Mouse (Mus musculus) fat pad, adult 2 months (tissue): ENCODE results near the gene Phf20.

Experiments used
- DNase-seq: peaks from one replicate; pipeline ENCODE4 v3.0.0-alpha.2; 2011; ENCODE audit warnings: low read depth, low spot score; ENCODE audit errors: extremely low read depth

Phf20 gene

DNA sequence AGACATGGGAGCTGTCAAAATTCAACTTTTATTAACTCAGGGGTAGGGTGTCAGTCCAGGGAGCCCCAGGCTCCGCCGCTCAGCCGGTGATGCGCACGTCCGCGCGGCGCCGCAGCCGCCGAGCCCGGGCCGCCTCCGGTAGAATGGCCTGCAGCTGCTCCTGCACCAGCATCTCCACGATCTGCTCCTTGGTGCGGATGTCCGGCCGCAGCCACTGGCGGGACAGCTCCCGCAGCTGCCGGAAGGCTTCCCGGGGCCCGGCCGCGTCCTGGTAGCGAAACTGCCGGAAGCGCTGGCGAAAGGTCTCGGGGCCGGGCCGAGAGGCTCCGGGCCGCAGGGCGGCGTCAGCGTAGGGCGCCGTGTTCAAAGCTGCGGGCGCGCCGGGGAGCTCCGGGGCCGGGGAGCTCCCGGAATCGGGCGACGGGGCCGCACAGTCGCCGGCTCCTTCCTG is 115.6 kb downstream of the Phf20 start:
- no peak for DNase-seq

DNA sequence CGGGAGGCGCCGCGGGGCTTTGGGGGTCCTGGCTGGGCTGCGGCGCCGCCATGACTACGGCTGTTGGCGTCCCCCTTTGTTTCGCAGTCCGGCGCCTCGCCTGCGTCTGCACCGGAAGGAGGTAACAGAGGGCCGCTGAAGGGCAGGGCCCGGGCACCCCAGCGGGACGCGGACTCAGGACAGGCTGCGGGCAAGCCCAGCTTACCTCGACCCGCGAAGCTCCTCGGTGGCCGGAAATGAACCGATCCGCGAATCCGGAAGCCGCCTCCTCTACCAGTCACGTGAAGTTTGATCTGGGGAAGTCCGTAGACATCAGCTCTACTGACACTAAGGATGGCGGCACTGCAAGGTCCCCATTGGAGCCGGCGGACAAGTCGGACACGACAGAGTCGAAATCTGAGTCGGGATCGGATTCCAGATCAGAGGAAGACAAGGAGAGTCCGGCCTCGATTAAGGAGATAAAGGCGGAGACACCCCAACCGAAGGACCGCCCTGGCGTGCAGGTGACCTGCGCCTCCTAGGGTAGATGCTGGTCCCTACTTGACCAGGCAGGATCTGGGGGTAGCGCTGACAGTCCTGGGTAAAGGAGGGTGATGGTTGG is 116.1 kb downstream of the Phf20 start, which contains the start of the genes Cnbd2 and Scand1:
Gene Cnbd2, plus strand, starts transcription at position 3 of the 601 bp plus-strand sequence.
Gene Scand1, minus strand, starts transcription at position 408 of the 601 bp plus-strand sequence.
- DNase-seq: no peak

DNA sequence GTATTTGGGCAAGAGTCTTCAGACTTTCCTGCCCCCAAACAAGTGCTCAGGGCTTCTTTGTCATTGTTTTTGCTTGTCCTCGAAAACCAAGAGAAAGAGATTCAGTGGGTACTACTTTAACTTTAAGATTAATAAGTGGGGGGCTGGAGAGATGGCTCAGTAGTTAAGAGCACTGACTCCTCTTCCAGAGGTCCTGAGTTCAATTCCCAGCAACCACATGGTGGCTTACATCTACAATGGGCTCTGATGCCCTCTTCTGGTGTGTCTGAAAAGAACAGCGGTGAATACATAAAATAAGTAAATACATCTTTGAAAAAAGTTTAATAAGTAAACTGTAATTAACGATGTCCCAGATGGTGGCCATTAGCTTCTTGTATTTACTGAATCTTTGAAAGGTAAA is 116.9 kb downstream of the Phf20 start:
- no peak for DNase-seq

DNA sequence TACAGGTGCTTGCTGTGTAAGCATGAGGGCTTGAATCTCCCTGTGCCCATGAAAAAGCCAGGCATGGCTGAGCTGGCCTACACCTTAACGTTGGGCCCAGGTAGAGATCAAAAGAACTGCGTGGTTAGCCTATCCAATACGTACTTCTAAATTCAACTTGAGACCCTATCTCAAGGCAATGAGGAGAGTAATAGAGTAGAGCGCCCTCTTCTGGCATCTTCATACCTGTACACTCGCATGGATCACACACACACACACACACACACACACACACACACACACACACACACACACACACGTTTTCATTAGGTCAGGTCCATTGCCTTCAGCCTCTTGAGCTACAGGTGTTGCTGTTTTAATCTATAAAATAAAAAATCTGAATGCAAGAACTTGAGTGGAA is 118.5 kb downstream of the Phf20 start:
- DNase-seq: no peak

DNA sequence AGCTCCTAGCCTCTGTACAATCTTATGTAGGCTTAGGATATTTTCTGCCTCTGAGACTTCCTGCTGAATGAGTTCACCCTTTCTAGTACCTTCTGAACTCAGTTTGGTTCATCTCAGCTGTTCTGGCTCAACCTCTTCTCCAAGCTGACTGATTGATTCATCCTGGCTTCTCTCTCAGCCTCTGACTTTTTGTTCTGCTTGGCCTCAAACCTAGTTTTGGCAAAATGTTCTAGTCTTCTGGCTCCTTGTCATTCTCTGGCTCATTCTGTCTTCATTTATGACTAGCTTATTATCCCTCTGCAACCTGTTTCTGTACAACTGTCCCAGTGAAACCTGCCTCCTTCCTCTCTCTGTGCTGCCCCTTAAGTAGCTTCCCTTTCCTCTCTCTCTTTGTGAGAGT is 122.2 kb downstream of the Phf20 start:
- DNase-seq: no peak

DNA sequence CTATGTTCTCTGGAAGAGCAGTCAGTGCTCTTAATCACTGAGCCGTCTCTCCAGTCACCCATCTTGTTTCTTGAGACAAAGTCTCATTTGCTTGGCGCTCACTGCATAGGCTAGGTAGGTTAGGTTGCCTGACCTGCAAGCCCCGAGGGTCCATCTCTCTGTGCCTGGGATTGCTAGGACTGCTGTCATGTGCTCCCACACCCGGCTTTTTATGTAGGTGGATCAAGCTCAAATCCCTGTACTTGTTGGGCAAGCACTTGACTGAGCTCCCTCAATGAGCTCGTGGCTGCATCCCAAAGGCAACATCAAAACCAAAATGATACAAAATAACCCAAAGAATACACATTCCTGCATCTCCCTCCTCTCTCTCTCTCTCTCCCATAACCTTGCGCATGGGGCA is 125.3 kb downstream of the Phf20 start:
- peak; percentile 84 for DNase-seq

DNA sequence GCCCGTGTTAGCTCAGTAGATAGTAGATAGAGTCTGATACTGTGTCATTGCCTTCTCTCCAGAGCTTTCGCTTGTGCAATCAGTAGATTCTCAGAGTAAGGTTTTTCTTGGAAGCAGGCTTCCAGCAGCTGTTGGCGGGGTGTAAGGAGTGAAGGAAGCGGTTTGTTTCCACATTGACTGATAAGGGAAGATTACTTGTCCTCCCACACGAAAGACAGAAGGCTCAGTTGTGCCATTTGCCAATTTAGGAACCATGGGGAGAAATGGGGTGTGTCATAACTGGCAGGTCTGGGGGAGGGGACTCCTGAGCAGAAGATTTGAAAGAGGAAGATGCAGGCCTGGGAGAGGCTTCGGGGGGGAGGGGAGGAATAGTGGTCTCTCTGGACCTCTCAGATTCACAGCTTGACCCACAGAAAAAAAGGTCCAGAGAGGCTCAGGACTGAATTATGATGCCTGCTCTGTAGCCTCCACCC is 127.9 kb downstream of the Phf20 start:
- peak; percentile 55 for DNase-seq

DNA sequence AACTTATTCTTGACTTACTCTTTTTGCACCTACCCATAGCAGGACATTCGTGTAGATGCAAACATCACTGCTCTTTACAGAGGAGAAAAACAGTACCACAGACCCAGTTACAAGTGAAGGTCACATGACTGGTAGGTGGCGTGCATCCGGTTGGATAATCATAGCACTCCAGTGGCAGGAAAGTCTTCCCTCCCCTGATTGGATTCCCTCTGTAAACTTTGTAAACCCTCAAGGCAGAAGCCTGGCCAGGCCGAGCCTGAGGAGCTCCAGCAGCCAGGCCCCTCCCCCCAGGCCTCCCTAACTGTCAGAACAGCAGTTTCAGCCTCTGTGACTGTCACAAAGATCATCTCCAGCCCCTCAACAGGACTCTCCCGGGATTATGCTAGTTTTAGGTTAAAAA is 128.4 kb downstream of the Phf20 start:
- no peak for DNase-seq

DNA sequence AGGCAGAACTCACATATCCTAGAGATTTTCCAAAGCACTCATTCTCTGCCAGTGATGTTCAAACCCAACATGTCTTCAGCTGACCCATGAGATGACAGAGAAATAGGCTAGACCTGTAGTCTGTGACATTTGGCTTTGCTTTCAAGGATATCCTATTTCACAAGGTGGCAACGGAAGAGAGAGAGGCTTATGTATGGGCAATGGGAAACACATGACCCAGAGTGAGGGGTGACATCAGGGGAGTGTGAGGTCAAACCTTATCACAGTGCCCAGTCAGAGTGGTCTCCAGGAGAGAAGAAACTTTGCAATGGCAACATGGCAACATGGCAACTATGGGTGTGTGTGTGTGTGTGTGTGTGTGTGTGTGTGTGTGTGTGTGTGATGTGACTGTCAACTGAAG is 134.4 kb downstream of the Phf20 start:
- DNase-seq: no peak

DNA sequence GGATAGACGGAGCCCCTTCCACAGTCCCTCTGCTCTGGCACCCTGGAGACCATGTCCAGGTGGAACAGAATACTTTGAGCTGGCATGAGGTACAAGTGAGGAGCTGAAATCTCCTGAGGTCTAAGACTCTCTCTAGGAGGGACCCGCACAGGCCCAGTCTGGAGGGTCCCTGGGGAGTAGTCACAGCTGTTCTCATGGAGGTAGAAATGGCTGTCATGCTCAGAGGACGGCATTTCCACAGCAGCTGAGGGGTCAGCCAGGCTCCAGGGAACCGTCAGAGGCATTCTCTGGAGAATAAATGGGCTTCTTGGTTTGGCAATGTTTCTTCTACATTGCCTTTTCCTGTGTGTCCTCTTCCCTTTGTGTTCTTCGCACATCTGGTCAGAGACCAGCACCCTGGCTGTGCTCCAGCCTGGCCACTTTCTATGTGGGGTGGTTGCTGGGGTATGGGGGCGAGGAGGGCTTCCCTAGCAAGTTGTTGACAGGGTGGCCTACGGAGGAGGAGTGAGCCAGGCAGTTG is 135.2 kb downstream of the Phf20 start:
- no peak for DNase-seq

DNA sequence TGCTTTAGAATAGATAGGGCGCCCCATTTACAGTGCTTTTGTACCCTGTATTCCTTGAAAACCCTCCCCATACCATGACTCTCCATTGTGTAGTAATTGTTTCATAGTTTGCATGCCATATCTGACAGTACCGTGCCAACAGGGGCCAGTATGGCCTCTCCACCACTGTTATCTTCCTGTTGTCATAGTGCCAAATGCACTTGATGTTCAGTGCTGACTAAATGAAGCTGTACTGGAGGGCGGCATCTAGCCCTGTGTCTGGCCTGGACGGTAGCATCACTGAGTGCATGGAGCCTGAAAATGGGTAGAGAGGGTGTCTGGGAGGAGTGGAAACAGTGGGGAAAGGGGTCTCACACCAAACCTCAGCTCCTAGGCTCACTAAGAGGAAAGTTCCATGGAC is 143.8 kb downstream of the Phf20 start:
- no peak for DNase-seq

DNA sequence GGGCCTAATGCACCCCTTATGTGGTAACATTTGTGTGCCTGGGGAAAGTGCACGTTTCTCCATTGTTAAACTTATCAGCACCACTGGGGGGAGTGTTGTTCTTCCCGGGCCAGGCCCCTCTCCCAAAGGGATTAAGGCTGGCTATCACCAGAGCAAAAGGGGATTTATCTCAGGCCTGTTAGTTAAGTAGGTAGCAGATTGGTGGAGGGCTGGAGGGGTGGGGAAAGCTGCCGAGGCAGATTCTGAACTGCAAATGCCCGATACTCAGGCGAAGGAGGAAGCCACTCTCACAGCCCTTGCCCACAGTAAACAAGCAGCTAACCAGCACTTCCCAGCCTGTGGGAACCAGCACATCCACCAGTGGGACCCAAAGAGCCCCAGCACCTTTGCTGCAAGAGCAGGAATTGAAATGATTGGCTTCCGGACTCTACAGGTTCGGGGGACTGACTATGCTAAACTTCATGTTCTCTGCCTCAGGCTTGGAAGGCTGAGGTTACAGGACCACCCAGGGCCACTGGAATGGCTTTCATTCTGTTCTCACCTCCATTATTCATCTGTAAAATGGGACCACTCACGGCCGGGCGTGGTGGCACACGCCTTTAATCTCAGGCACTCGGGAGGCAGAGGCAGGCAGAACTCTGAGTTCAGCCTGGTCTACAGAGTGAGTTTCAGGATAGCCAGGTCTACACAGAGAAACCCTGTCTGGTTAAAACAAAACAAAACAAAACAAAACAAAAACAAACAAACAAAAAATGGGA is 148.7 kb downstream of the Phf20 start:
- no peak for DNase-seq

DNA sequence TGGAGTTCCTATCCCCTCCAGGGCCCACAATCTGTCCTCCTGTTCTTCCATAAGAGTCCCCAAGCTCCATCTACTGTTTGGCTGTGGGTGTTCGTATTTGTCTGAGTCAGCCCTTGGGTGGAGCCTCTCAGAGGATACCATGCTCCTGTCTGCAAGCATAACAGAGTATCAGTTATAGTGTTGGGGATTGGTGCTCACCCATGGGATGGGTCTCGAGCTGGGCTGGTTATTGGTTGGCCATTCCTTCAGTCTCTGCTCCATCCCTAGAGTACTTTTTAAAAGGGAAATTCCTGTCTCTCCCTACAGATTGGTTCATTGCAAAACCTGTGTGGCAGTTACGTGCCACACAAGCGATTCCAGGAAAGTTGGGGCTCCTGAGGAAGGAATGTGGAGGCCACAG is 152.5 kb downstream of the Phf20 start:
- no peak for DNase-seq

DNA sequence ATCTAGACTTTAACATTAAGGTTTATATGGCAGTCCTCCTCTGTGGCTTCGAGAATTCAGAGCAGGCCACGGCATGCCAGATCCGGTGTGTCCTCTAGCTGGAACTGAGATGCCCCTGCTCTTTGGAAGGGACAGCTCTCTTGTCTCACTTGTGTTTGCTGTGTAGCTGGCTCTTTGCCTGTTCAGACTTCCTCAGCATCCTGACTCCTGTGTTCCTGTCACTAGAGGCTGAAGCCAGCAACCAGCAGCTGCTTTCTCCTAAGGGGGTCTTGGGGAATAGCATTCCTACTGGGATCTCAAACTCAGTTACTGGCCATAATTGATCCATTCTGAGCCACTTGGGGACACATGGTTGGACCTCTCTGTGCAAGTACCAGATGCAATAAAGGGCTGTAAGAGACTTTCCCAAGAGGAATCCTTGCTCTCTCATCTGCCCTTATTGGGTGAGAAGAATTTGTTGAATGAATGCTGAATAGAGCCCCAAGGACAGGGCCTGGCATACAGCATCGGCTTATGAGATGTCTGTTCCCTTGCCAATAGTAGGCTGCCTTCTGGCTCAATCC is 153.1 kb downstream of the Phf20 start:
- DNase-seq: no peak

DNA sequence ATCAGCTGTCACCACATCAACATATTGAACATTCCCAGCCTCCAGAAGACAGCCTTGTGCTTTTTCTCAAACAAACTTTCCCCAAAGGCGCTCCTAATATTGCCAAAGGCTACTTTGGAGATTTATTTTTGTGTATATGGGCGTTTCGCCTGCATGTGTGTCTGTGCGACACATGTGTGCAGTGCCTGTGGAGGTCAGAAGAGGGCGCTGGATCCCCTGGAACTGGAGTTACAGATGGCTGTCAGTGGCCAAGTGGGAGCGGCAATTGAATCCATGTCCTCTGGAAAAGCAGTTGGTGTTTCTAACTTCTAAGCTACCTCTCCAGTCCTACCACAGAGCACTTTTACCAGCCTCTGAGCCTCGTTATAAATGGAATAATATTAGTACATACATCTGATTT is 155.0 kb downstream of the Phf20 start:
- no peak for DNase-seq

DNA sequence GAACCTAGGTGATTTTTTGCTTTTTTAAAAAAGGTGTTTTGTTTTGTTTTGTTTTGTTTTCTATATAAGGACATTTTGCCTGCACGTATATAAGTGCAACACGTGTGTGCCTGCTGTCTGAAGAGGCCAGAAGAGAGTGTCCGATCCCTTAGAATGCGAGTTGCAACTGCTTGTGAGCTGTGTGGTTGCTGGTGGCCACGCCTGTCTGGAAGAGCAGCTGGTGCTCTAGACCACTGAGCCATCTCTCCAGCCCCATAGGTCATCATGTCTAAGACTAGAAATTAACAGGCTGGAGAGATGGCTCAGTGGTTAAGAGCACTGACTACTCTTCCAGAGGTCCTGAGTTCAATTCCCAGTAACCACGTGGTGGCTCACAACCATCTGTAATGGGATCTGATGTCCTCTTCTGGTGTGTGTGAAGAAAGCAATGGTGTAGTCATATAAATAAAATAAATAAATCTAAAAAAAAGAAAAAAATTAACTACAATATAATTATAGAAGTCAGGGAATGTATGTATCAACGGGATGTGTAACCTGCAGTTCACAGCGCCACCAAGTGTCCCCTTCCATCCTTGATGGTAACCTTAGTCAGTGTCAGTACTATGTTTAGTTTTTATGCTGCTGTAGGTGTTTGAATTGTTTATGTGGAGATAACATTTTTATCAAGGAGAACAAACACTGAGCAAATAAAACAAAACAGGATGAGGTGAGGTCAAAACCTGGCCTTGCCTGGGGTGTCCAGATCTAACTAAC is 156.3 kb downstream of the Phf20 start:
- no peak for DNase-seq

DNA sequence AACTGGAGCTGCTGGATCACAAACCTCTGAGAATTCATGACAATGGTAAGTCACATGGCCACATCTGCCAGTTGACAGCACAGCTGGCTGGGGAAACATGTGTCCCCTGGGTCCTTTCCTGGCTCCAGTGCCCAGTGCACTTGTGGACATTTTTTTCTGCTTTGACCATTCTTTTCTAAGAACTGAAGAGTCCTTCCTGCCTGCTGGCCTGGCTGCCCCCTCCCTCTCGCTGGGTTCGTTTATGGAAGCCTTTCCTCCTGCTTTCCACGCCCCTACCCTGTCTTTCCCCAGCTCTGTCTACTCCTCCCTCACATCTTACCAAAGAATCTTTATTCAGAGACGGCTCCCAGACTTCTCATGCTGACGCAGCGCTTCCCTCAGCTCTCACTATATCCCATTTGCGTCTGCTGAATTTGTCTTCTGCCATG is 157.0 kb downstream of the Phf20 start:
- no peak for DNase-seq

DNA sequence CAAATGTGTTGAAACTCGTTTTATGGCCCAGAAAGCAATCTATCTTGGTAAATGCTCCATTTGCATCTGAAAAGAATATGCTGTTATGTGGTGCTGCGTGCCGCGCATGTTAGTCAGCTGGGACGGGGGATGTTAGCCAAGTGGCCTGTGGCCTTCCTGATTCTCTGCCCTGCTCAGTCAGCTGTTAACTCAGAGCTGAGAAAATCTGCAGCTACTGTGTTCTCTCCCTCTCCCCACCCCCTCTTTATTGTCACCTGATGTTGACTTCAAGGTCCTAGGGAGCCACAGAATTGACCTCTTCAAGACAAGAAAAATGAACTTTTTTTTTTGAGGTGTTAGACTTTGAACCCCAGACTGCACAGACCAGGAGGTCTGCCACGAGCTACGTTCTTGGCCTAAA is 159.8 kb downstream of the Phf20 start:
- DNase-seq: no peak
